Mouse (Mus musculus) lung, postnatal 4 days (tissue): ENCODE results near the gene Apon.
A peak's percentile ranks its signal among the peaks of the same experiment; 100 is the strongest.
"Not testable (repeated sequence)": the region's sequence is repeated elsewhere in the genome, so short reads cannot be mapped to it uniquely, and the experiment has no call there.

Experiments used
- DNase-seq, 2 experiments: peaks; one replicate each; pipeline ENCODE4 v3.0.0; 2021

Apon gene

DNA sequence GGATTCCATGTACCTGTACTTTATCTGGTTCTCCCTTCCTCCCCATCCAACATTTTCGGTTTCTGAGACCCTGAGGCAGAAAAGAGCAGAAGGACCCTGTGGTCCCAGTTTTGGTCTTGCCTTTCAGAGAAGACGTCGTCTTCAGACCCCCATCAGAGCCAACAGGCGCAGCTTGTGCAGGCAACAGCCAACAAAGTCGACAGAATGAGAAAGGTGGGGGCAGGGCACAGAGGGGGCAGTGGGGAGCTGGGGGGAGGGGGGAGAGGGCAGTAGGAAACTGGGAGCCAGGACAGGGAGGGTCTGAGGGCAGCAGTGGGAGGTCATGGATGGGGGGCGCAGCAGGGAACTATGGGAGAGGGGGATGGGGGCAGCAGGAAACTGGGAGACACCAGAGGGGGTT is 24.3 kb downstream of the Apon start:
- DNase-seq, result no peak

GRCm38 (mm10) chr10:128280943-128281342 is 27.0 kb downstream of the Apon start:
- DNase-seq, result no peak

GRCm38 (mm10) chr10:128281682-128282081 is 27.8 kb downstream of the Apon start:
- DNase-seq, result no peak

GRCm38 (mm10) chr10:128282886-128283450 is 29.1 kb downstream of the Apon start:
- DNase-seq, result no peak

GRCm38 (mm10) chr10:128283604-128284579 is 30.0 kb downstream of the Apon start:
- DNase-seq, result peak; percentile 51 to 75

GRCm38 (mm10) chr10:128290594-128290993 is 36.7 kb downstream of the Apon start:
- not testable (repeated sequence) for DNase-seq

DNA sequence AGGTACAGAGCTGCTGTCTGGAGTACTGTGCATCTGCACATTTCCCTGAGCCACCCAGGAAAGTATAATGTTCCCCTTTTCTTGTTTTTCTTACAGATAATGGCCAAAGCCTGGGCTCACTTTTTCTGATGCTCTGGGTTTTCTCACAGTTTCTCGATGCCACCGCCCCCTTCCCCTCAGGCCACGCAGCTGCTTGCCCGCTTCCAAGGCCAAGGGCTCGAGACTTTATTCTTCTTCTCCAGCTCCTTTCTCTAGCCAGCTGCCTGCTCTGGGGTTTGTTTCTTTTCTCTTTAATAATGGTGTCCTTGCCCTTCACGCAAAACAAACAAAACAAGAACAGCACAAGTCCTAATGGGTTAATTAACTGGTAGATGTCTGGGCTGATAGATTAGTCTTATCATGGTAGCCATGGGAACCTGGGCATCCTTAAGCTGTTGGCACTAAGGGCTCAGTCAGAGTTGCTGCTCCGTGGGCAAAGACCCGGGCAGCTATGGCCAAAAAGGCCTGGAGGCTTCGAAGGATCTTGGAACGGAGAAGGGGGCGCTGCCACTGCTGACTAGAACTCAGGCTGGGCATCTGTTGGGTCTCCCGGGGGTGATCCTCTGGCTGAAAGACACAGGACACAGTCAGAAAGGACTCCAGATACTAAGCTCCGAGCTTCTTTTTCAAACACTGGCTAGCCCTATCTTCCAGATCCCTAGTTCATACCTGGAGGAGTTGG is 42.6 kb downstream of the Apon start:
- DNase-seq, result no peak

GRCm38 (mm10) chr10:128297221-128297620 is 43.3 kb downstream of the Apon start:
- no peak for DNase-seq

- peak; percentile 48 to 65 for DNase-seq
Observed at GRCm38 (mm10) chr10:128297622-128298021, 43.7 kb downstream of the Apon start.

GRCm38 (mm10) chr10:128298243-128298642 is 44.3 kb downstream of the Apon start:
- DNase-seq, result no peak

DNA sequence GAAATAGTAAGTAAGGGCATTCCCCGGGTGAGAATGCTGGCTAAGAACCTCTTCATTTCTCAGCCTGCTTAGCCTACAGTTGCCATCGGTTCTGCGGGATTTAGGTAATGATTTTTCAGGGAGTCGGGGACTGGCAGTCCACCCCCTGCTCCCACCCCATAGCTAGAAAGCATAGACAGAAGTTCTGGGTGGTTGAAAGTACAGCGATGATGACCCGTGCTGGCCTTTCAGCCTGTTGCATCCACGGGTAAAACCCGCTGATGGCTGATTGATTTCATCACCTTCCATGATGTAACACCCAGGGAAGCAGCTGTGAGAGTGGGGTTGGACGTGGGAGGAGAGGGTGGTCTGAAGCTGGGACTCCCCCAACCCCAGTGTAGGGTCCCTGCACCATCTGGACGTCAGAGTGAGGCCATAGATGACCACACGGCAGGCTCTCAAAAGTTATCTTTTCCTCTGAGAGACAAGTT is 44.8 kb downstream of the Apon start, which contains the start of gene Il23a:
Gene Il23a, minus strand, starts transcription at position 51 of the 470 bp plus-strand sequence.
- DNase-seq, result no peak

- no peak for DNase-seq
Observed at GRCm38 (mm10) chr10:128302357-128302756, 48.5 kb downstream of the Apon start.

GRCm38 (mm10) chr10:128302785-128303125 is 48.9 kb downstream of the Apon start:
- DNase-seq, result no peak

- DNase-seq, result peak; percentile 100
Observed at GRCm38 (mm10) chr10:128303126-128304021, 49.5 kb downstream of the Apon start, which contains the start of gene Pan2. TSS of gene Pan2 (plus strand) at chr10:128303335.
